Mouse (Mus musculus) hindbrain, embryonic 16.5 days (tissue): ENCODE measurements around the gene Olfr1283. TPM values are rescaled to one million over a fixed set of nuclear protein-coding genes. Genes with fewer than 3 reads are reported as not detected.
"Not testable (repeated sequence)": the region's sequence is repeated elsewhere in the genome, so short reads cannot be mapped to it uniquely, and the experiment has no call there.

Experiments
- ATAC-seq: fragments of 200-750 bp; cut with Nextera tagmentation; 2 replicates; pipeline ENCODE4 v1.8.0; 2017; ENCODE audit warnings: moderate TSS enrichment, moderate library complexity
- H3K27ac ChIP-seq: fragments of 300-500 bp; sonication (generic); 2 replicates; pipeline ENCODE4 v1.5.1; 2014; ENCODE audit warnings: low read depth, mild to moderate bottlenecking, control low read depth, low read length, moderate library complexity
- H3K27me3 ChIP-seq: fragments of 300-500 bp; sonication (generic); replicated peaks from 2 replicates; pipeline ENCODE4 v1.6.1; 2014; ENCODE audit warnings: low read length; ENCODE audit not compliant: control insufficient read depth, insufficient read depth
- H3K36me3 ChIP-seq: fragments of 300-500 bp; sonication (generic); 2 replicates; pipeline ENCODE4 v1.6.1; 2014; ENCODE audit warnings: mild to moderate bottlenecking, low read length, moderate library complexity, mixed read lengths; ENCODE audit not compliant: control insufficient read depth, insufficient read depth
- H3K4me1 ChIP-seq: fragments of 300-500 bp; sonication (generic); 2 replicates; pipeline ENCODE4 v1.6.1; 2014; ENCODE audit warnings: low read depth, low read length; ENCODE audit not compliant: control insufficient read depth, insufficient read depth
- H3K4me2 ChIP-seq: fragments of 300-500 bp; sonication (generic); 2 replicates; pipeline ENCODE4 v1.6.1; 2014; ENCODE audit warnings: mild to moderate bottlenecking, low read length, control low read depth, moderate library complexity
- H3K4me3 ChIP-seq: fragments of 300-500 bp; sonication (generic); 2 replicates; pipeline ENCODE4 v1.5.1; 2014; ENCODE audit warnings: mild to moderate bottlenecking, low read length, control low read depth, moderate library complexity
- H3K9ac ChIP-seq: fragments of 300-500 bp; sonication (generic); 2 replicates; pipeline ENCODE4 v1.6.1; 2014; ENCODE audit warnings: low read depth, mild to moderate bottlenecking, control low read depth, low read length, moderate library complexity
- H3K9me3 ChIP-seq: fragments of 300-500 bp; sonication (generic); 2 replicates; pipeline ENCODE4 v1.6.1; 2014; ENCODE audit warnings: mild to moderate bottlenecking, low read length, moderate library complexity; ENCODE audit not compliant: control insufficient read depth
- WGBS: fragments of 180-500 bp; shearing (Covaris S2); extraction: QIAGEN DNeasy Blood & Tissue Kit; methylation state at CpG from one replicate; pipeline ENCODE4 v1.1.7; 2014; 5-methylcytosine and 5-hydroxymethylcytosine counted together
- polyA plus RNA-seq: library from polyadenylated mRNA; unstranded; fragments of >200 nt; fragmentation: Nextera tagmentation; extraction: Ambion mirVana; gene quantifications from 2 replicates; pipeline ENCODE4 v1.2.1, GENCODE M21; 2015

Olfr1283 gene
- polyA plus RNA-seq = not detected in 2 replicates

DNA sequence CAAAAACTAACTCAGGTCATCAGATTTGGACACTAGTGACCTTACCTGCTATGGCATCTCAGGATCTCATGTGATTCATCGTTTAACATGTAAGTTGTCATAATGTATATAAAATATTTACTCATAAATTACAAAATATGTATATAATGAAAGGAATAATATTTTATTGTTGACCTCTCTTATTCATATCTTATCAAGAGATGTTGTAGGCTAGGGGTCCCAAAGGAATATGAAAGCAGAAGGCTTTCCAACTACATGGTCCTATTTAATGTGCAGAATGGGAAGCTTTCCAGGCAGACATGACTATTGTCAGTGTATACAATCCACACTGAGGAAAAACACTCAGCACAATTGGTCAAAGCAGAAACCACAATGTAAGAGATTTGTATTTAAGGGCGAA, at the start of gene Olfr1283:
Olfr1283 (plus strand) TSS at position 301 of the 400 bp plus-strand sequence.
- Histone ChIP-seq H3K4me1 (no peaks in the 10 kb centered on the region), H3K27me3 (no peaks in the 10 kb centered on the region), H3K4me2 (no peak within 1 kb of the TSS), H3K36me3 (no peaks in the 10 kb centered on the region), H3K27ac (no peak within 1 kb of the TSS), H3K9me3 (no peaks in the 10 kb centered on the region), H3K4me3 (no peak within 1 kb of the TSS), H3K9ac (no peak within 1 kb of the TSS)
- no peak for ATAC-seq
- 76% methylated on average over 2 of the region's 2 CpGs for WGBS

DNA sequence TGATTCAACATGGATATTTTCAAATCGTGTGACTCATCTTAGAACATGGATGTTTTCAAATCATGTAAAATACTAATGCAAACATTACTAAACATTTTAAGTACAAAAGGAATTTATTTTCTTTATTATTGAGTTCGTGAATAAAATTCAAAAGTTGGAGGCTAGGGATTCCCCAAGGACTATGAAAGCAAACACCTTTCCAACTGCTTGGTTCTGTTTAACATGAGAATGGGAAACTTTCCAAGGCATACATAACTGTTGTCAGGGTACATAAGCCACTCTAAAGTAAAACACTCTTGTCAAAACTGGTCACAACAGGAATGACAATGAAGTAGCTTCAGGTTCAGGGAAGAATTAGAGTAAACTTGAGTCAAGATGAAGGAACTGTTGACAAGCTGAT, 40.4 kb upstream of the Olfr1283 start, which contains the start of gene Olfr1281:
Olfr1281 (plus strand) TSS at position 301 of the 400 bp plus-strand sequence.
- Histone ChIP-seq H3K9ac (no peak within 1 kb of the TSS), H3K4me1 (no peaks in the 10 kb centered on the region), H3K4me2 (no peak within 1 kb of the TSS), H3K27ac (no peak within 1 kb of the TSS), H3K9me3 (no peaks in the 10 kb centered on the region), H3K36me3 (no peaks in the 10 kb centered on the region), H3K27me3 (no peaks in the 10 kb centered on the region), H3K4me3 (no peak within 1 kb of the TSS)
- no peak for ATAC-seq
- WGBS = 77% methylated on average over 2 of the region's 2 CpGs

DNA sequence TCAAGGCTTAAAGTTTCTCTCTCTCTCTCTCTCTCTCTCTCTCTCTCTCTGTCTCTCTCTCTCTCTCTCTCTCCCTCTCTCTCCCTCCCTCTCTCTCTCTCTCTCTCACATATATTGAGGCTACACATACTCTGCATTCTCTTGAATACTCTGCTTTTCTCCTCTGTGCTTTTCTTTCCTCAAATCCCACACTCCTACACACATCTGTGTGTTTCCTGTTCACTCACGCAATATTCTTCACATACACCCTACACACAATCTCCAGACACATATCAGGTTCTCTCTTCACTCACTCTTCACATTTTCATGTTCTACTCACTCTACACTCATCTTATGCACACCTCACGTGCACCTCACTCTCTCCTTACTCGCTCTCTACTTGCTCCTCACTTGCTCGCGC, 32.9 kb upstream of the Olfr1283 start:
- ATAC-seq = not testable (repeated sequence)

DNA sequence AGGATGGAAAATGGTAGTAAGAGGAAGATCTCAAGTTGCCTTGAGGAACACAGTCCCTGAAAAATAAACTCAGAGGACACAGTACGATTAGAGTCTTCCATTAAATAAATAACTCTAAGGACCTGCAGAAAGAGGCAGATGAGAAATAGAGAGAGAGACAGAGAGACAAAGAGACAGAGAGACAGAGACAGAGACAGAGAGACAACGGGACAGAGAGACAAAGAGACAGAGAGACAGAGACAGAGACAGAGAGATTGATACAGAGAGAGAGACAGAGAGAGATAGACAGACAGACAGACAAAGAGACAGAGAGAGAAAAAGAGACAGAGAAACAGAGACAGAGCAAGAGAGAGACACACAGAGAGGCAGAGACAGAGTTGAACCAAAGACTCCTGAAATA, 30.6 kb upstream of the Olfr1283 start, which contains the start of gene Olfr1282:
Olfr1282 (minus strand) TSS at position 101 of the 400 bp plus-strand sequence.
- no peak for ATAC-seq
- Histone ChIP-seq H3K9me3 (no peaks in the 10 kb centered on the region), H3K4me1 (no peaks in the 10 kb centered on the region), H3K27ac (no peak within 1 kb of the TSS), H3K4me3 (no peak within 1 kb of the TSS), H3K9ac (no peak within 1 kb of the TSS), H3K4me2 (no peak within 1 kb of the TSS), H3K27me3 (no peaks in the 10 kb centered on the region), H3K36me3 (no peaks in the 10 kb centered on the region)
- WGBS = 82% methylated on average over 2 of the region's 2 CpGs

More for the DNA sequence above, 32.9 kb upstream of the Olfr1283 start:
- H3K27ac ChIP-seq, H3K4me1 ChIP-seq, H3K9ac ChIP-seq, H3K4me2 ChIP-seq, H3K4me3 ChIP-seq, H3K9me3 ChIP-seq, H3K36me3 ChIP-seq, H3K27me3 ChIP-seq: not testable (repeated sequence)
- 90% methylated on average over 5 of the region's 5 CpGs for WGBS

DNA sequence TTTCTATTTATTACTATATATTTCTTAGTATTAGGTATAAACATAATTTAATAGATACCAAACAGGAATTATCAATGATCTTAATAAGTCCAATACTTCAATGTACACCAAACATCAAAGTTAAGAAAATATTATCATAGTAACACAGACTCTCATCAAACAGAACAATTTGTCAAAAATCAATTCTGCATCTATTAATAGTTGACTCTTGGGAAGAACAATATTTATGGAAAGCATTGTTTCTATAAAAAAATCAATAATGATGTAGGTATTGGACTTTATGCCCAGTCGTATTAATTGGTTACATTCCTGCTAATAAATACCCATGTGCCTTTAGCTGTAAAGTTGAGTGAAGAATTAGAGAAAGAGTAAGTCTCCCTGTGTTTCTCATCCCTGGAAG, 8.6 kb downstream of the Olfr1283 start, which contains the start of gene Olfr1284:
Olfr1284 (plus strand) TSS at position 301 of the 400 bp plus-strand sequence.
- Histone ChIP-seq H3K36me3 (no peaks in the 10 kb centered on the region), H3K4me3 (no peak within 1 kb of the TSS), H3K4me1 (no peaks in the 10 kb centered on the region), H3K27ac (no peak within 1 kb of the TSS), H3K27me3 (no peaks in the 10 kb centered on the region), H3K9ac (no peak within 1 kb of the TSS), H3K9me3 (no peaks in the 10 kb centered on the region), H3K4me2 (no peak within 1 kb of the TSS)
- WGBS = 88% methylated on average over 1 of the region's 1 CpGs
- ATAC-seq = no peak

Other genes starting within 250 kb of the Olfr1283 start
- gene Gm15130, start 213.9 kb upstream of the Olfr1283 start, polyA plus RNA-seq = not detected in 2 replicates
- gene 4930430A15Rik, start 137.2 kb upstream of the Olfr1283 start, polyA plus RNA-seq = not detected in 2 replicates
- gene Olfr1275, start 131.5 kb upstream of the Olfr1283 start, polyA plus RNA-seq = not detected in 2 replicates
- not detected in 2 replicates for gene Olfr1276, start 112.3 kb upstream of the Olfr1283 start, polyA plus RNA-seq
- not detected in 2 replicates for gene Olfr1277, start 92.7 kb upstream of the Olfr1283 start, polyA plus RNA-seq
- gene Olfr1278, start 76.7 kb upstream of the Olfr1283 start, polyA plus RNA-seq = not detected in 2 replicates
- gene Olfr1279, start 66.2 kb upstream of the Olfr1283 start, polyA plus RNA-seq = not detected in 2 replicates
- not detected in 2 replicates for gene Olfr1280, start 52.8 kb upstream of the Olfr1283 start, polyA plus RNA-seq
- not detected in 2 replicates for gene Olfr1281, start 40.3 kb upstream of the Olfr1283 start, polyA plus RNA-seq
- not detected in 2 replicates for gene Olfr1282, start 30.7 kb upstream of the Olfr1283 start, polyA plus RNA-seq
- not detected in 2 replicates for gene Olfr1284, start 8.7 kb downstream of the Olfr1283 start, polyA plus RNA-seq
- not detected in 2 replicates for gene Olfr1286, start 56.3 kb downstream of the Olfr1283 start, polyA plus RNA-seq
- not detected in 2 replicates for gene Olfr1287, start 82.4 kb downstream of the Olfr1283 start, polyA plus RNA-seq
- not detected in 2 replicates for gene Olfr1288, start 107.3 kb downstream of the Olfr1283 start, polyA plus RNA-seq
- gene Olfr1289, start 114.0 kb downstream of the Olfr1283 start, polyA plus RNA-seq = not detected in 2 replicates
- not detected in 2 replicates for gene Olfr1290, start 127.0 kb downstream of the Olfr1283 start, polyA plus RNA-seq
- not detected in 2 replicates for gene Olfr1291-ps1, start 130.4 kb downstream of the Olfr1283 start, polyA plus RNA-seq
- not detected in 2 replicates for gene Olfr1293-ps, start 158.4 kb downstream of the Olfr1283 start, polyA plus RNA-seq
- not detected in 2 replicates for gene Olfr1294, start 173.5 kb downstream of the Olfr1283 start, polyA plus RNA-seq
- gene Olfr1295, start 202.9 kb downstream of the Olfr1283 start, polyA plus RNA-seq = not detected in 2 replicates